Mouse (Mus musculus): ENCODE measurements around the gene Ints1. TPM values are rescaled to one million over a fixed set of nuclear protein-coding genes. Genes with fewer than 3 reads are reported as not detected.
"Not testable (repeated sequence)": the region's sequence is repeated elsewhere in the genome, so short reads cannot be mapped to it uniquely, and the experiment has no call there.

The Ints1 gene
- polyA plus RNA-seq, 1 experiment from 2014 or later, result 32.3 TPM

- no peak overlapping the region for H3K4me2 ChIP-seq (ENCODE audit: low read length)
- no peaks in the 10 kb centered on the region for H3K36me3 ChIP-seq (ENCODE audit: control insufficient read depth, insufficient read depth)
- H3K4me1 ChIP-seq (replicated peaks; ENCODE audit: control insufficient read depth, insufficient read depth, low read length), result no peaks in the 10 kb centered on the region
- H3K27me3 ChIP-seq (replicated peaks; ENCODE audit: control insufficient read depth, insufficient read depth, low read length), result no peaks in the 10 kb centered on the region
- no peak overlapping the region for H3K4me3 ChIP-seq (replicated peaks; ENCODE audit: low read length)
- no peak overlapping the region for H3K27ac ChIP-seq (ENCODE audit: low read length)
- WGBS, result 2% methylated on average over 3 of the region's 3 CpGs
- no peaks in the 10 kb centered on the region for H3K9me3 ChIP-seq (ENCODE audit: control insufficient read depth, low read length)
- no peak overlapping the region for H3K9ac ChIP-seq (replicated peaks; ENCODE audit: low read depth, low read length)
- no peak for ATAC-seq
Measured at GRCm38 (mm10) chr5:139745771-139746170, 29.7 kb downstream of the Ints1 start.

GRCm38 (mm10) chr5:139742640-139743039, 32.8 kb downstream of the Ints1 start:
- H3K27ac ChIP-seq (ENCODE audit: low read length); H3K9ac ChIP-seq (replicated peaks; ENCODE audit: low read depth, low read length); H3K4me3 ChIP-seq (replicated peaks; ENCODE audit: low read length); H3K36me3 ChIP-seq (ENCODE audit: control insufficient read depth, insufficient read depth); H3K27me3 ChIP-seq (replicated peaks; ENCODE audit: control insufficient read depth, insufficient read depth, low read length); H3K4me1 ChIP-seq (replicated peaks; ENCODE audit: control insufficient read depth, insufficient read depth, low read length); ATAC-seq; H3K4me2 ChIP-seq (ENCODE audit: low read length); H3K9me3 ChIP-seq (ENCODE audit: control insufficient read depth, low read length): not testable (repeated sequence)
- WGBS, result 65% methylated on average over 3 of the region's 3 CpGs

DNA sequence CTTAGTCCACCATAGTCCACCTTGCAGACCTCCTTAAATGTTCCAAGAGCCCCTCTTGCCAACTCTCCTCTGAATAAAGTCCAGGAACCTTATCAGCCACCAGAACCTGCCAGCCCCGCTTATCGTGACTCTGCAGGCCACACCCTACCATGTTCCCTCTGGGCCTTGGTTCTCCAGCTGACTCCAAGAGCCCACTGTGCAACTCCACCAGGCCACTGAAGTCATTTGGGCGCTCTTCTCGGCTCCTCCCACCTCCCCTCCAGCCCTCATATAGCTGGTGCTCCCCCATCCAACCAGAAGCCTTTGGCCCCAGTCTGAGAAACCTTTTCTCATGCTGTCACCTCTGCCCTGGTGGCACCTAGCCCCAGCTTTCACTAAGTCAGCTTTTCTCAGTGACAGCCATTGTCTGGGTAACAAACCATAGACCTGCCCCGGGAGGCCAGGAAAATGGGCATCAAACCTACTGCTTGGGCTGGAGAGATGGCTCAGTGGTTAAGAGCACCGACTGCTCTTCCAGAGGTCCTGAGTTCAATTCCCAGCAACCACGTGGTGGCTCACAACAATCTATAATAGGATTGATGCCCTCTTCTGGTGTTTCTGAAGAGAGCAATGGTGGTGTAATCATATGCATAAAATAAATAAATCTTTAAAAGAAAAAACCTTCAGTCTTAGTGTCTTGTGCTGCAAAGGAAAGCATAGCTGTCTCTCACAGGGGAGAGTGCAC, 36.7 kb downstream of the Ints1 start:
- 74% methylated on average over 7 of the region's 7 CpGs for whole genome bisulfite sequencing
- H3K9me3 ChIP-seq (ENCODE audit: control insufficient read depth, low read length), result no peaks in the 10 kb centered on the region
- H3K27ac ChIP-seq (ENCODE audit: low read length), result no peak overlapping the region
- H3K27me3 ChIP-seq (replicated peaks; ENCODE audit: control insufficient read depth, insufficient read depth, low read length), result no peaks in the 10 kb centered on the region
- ATAC-seq, result no peak
- no peaks in the 10 kb centered on the region for H3K36me3 ChIP-seq (ENCODE audit: control insufficient read depth, insufficient read depth)
- H3K4me3 ChIP-seq (replicated peaks; ENCODE audit: low read length), result no peak overlapping the region
- no peak overlapping the region for H3K9ac ChIP-seq (replicated peaks; ENCODE audit: low read depth, low read length)
- peaks cover 14% of the 10 kb centered on the region for H3K4me1 ChIP-seq (replicated peaks; ENCODE audit: control insufficient read depth, insufficient read depth, low read length)
- H3K4me2 ChIP-seq (ENCODE audit: low read length), result no peak overlapping the region

GRCm38 (mm10) chr5:139737841-139738591, 37.5 kb downstream of the Ints1 start:
- no peaks in the 10 kb centered on the region for H3K36me3 ChIP-seq (ENCODE audit: control insufficient read depth, insufficient read depth)
- no peaks in the 10 kb centered on the region for H3K9me3 ChIP-seq (ENCODE audit: control insufficient read depth, low read length)
- H3K9ac ChIP-seq (replicated peaks; ENCODE audit: low read depth, low read length), result no peak overlapping the region
- H3K4me1 ChIP-seq (replicated peaks; ENCODE audit: control insufficient read depth, insufficient read depth, low read length), result peaks cover 14% of the 10 kb centered on the region
- H3K4me3 ChIP-seq (replicated peaks; ENCODE audit: low read length), result no peak overlapping the region
- H3K4me2 ChIP-seq (ENCODE audit: low read length), result no peak overlapping the region
- 82% methylated on average over 14 of the region's 14 CpGs for WGBS
- H3K27me3 ChIP-seq (replicated peaks; ENCODE audit: control insufficient read depth, insufficient read depth, low read length), result no peaks in the 10 kb centered on the region
- ATAC-seq, result no peak
- no peak overlapping the region for H3K27ac ChIP-seq (ENCODE audit: low read length)

DNA sequence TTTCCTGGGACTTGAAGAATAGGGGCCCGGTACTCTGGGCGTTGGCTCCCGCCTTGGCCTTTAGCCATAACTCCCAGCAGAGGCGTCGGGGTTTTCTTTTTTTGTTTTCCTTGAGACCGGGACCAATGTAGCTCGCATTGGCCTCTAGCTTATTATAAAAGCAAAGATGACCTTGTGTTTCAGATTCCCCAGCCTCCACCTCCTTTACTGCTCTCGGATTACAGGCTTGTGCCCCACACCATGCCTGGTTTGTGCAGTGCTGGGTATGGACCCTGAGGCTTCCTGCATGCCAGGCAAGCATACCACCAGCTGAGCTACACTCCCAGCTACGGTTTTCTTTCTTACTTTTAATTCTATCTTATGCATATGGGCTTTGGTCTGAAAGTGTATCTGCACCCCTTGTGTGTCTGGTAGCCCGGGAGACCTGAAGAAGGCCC, 39.0 kb downstream of the Ints1 start:
- Histone ChIP-seq H3K4me3 (replicated peaks; ENCODE audit: low read length) (peak overlapping the region; percentile 43), H3K9me3 (ENCODE audit: control insufficient read depth, low read length) (no peaks in the 10 kb centered on the region), H3K4me1 (replicated peaks; ENCODE audit: control insufficient read depth, insufficient read depth, low read length) (peaks cover 14% of the 10 kb centered on the region), H3K4me2 (ENCODE audit: low read length) (peak overlapping the region; percentile 68), H3K9ac (replicated peaks; ENCODE audit: low read depth, low read length) (0 out of 2 replicates have a peak overlapping the region, but pooled peaks have one; percentile 12), H3K27me3 (replicated peaks; ENCODE audit: control insufficient read depth, insufficient read depth, low read length) (no peaks in the 10 kb centered on the region), H3K27ac (ENCODE audit: low read length) (no peak overlapping the region), H3K36me3 (ENCODE audit: control insufficient read depth, insufficient read depth) (no peaks in the 10 kb centered on the region)
- ATAC-seq, result peak; percentile 60
- 9% methylated on average over 10 of the region's 10 CpGs for WGBS

DNA sequence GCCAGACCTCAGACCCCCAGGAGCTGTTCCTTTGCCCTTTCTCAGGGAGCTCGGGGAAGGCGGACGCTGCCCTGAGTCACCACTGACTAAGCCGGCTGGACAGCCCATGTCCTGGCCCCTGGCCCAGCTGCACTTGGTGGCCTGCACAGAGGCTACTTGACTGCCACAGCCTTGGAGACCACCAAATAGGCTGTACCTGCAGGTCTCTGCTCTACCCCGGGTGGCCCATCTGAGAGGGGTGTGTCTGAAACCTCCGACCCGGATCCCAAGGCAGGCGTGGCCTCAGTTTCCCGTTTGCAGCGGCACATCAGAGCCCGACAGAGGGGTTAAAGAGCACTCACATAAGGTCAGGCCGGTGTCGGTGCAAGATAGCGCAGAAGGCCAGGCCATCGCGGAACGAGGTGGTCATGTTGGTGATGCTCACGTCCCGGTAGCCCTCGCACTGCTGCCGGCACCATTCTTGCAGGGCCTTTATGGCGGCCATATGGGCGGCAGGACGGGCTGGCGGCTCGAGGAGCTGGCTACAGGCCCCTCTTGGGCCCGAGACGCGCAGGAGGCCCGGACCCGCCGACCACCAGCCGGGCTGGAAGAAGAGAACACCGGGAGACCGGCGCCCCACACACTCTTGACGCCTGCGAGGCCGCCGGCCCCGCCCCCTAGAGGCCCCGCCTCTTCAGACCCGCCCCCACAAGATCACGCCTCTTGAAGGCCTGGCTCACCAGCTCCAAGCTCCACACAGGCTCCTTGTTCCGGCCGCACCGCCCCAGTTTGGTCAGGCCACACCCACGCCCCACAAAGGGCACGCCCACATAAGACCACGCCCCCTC, 39.6 kb downstream of the Ints1 start, which contains the start of gene Micall2:
TSS of gene Micall2 (minus strand) at position 660 of the 827 bp plus-strand sequence.
- peak; percentile 98 for ATAC-seq
- 6% methylated on average over 50 of the region's 50 CpGs for WGBS
- Histone ChIP-seq H3K27ac (ENCODE audit: low read length) (no peak within 1 kb of the TSS), H3K9ac (replicated peaks; ENCODE audit: low read depth, low read length) (peak within 1 kb of the TSS; percentile 52), H3K36me3 (ENCODE audit: control insufficient read depth, insufficient read depth) (no peaks in the 10 kb centered on the region), H3K4me3 (replicated peaks; ENCODE audit: low read length) (peak within 1 kb of the TSS; percentile 43), H3K4me2 (ENCODE audit: low read length) (peak within 1 kb of the TSS; percentile 68), H3K27me3 (replicated peaks; ENCODE audit: control insufficient read depth, insufficient read depth, low read length) (no peaks in the 10 kb centered on the region), H3K9me3 (ENCODE audit: control insufficient read depth, low read length) (no peaks in the 10 kb centered on the region), H3K4me1 (replicated peaks; ENCODE audit: control insufficient read depth, insufficient read depth, low read length) (peaks cover 14% of the 10 kb centered on the region)

GRCm38 (mm10) chr5:139734746-139735145, 40.7 kb downstream of the Ints1 start:
- 87% methylated on average over 7 of the region's 7 CpGs for WGBS
- Histone ChIP-seq H3K4me2 (ENCODE audit: low read length) (no peak overlapping the region), H3K27me3 (replicated peaks; ENCODE audit: control insufficient read depth, insufficient read depth, low read length) (no peaks in the 10 kb centered on the region), H3K9me3 (ENCODE audit: control insufficient read depth, low read length) (no peaks in the 10 kb centered on the region), H3K4me3 (replicated peaks; ENCODE audit: low read length) (no peak overlapping the region), H3K27ac (ENCODE audit: low read length) (no peak overlapping the region), H3K9ac (replicated peaks; ENCODE audit: low read depth, low read length) (no peak overlapping the region), H3K4me1 (replicated peaks; ENCODE audit: control insufficient read depth, insufficient read depth, low read length) (peaks cover 17% of the 10 kb centered on the region), H3K36me3 (ENCODE audit: control insufficient read depth, insufficient read depth) (no peaks in the 10 kb centered on the region)
- ATAC-seq, result no peak

- H3K4me2 ChIP-seq (ENCODE audit: low read length), result no peak overlapping the region
- no peak for ATAC-seq
Measured at GRCm38 (mm10) chr5:139734016-139734415, 41.5 kb downstream of the Ints1 start.

DNA sequence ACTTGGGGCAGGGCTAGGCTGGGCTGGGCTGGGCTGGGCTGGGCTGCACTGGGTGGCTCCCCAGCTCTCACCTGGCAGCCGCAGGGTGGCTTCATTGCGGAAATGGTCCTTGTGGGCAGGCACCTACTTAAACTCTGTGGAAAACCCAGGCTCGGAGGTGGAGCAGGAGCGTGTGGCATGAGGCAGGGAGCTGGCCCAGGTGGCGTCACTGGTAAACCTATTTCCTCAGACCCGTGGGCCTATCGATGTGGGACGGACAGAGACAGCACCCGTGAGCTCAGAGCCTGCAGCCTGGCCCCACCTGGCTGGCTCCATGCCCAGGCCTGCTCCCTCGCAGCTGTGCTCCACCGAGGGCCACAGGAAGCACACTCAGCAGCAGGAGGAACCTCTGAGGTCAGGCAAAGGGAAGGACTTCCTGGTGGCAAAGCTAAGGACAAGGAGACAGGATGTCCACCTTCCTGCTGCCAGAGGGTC, 42.8 kb downstream of the Ints1 start:
- no peak overlapping the region for H3K27ac ChIP-seq (ENCODE audit: low read length)
- no peaks in the 10 kb centered on the region for H3K9me3 ChIP-seq (ENCODE audit: control insufficient read depth, low read length)
- H3K27me3 ChIP-seq (replicated peaks; ENCODE audit: control insufficient read depth, insufficient read depth, low read length), result no peaks in the 10 kb centered on the region; the same call in 1 of the 2 replicates
- H3K9ac ChIP-seq (replicated peaks; ENCODE audit: low read depth, low read length), result no peak overlapping the region
- no peaks in the 10 kb centered on the region for H3K36me3 ChIP-seq (ENCODE audit: control insufficient read depth, insufficient read depth)
- H3K4me1 ChIP-seq (replicated peaks; ENCODE audit: control insufficient read depth, insufficient read depth, low read length), result peaks cover 17% of the 10 kb centered on the region
- ATAC-seq, result no peak
- WGBS, result 70% methylated on average over 11 of the region's 11 CpGs
- no peak overlapping the region for H3K4me2 ChIP-seq (ENCODE audit: low read length)
- H3K4me3 ChIP-seq (replicated peaks; ENCODE audit: low read length), result no peak overlapping the region

More at GRCm38 (mm10) chr5:139734016-139734415, 41.5 kb downstream of the Ints1 start:
- H3K4me1 ChIP-seq (replicated peaks; ENCODE audit: control insufficient read depth, insufficient read depth, low read length), result peaks cover 17% of the 10 kb centered on the region
- no peaks in the 10 kb centered on the region for H3K36me3 ChIP-seq (ENCODE audit: control insufficient read depth, insufficient read depth)
- no peak overlapping the region for H3K9ac ChIP-seq (replicated peaks; ENCODE audit: low read depth, low read length)
- H3K27ac ChIP-seq (ENCODE audit: low read length), result no peak overlapping the region
- no peaks in the 10 kb centered on the region for H3K9me3 ChIP-seq (ENCODE audit: control insufficient read depth, low read length)
- no peak overlapping the region for H3K4me3 ChIP-seq (replicated peaks; ENCODE audit: low read length)
- 88% methylated on average over 3 of the region's 3 CpGs for WGBS
- no peaks in the 10 kb centered on the region; the same call in 1 of the 2 replicates for H3K27me3 ChIP-seq (replicated peaks; ENCODE audit: control insufficient read depth, insufficient read depth, low read length)

Measured in forebrain, embryonic 16.5 days (tissue).